ENCODE assay signal across 29 mouse cellular contexts in the genomic region with DNA sequence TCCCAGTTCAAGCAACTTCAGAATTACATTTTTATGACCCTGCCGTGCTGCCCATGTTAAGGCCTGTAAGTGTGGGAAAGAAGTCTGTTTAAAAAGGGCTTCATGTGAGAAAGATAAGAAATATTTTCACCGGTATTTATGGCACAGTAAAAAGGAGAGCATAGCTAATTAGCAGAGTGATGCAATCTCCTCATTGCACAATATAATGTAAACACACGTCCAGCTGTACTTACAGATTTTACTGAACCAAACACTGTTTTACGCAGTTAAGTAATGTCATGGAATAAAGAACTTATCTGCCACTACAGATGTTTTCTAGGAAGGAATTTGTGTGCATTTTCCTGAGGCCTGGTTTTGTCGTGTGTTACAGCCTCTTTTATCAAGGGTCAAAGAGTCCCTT. TPM values are rescaled to one million over a fixed set of nuclear protein-coding genes. Genes with fewer than 3 reads are reported as not detected.
DNase-seq lines count a peak whose midpoint lies in the region; ATAC-seq and TF ChIP-seq lines count a peak whose summit lies in the region.
"Had no signal": no experiment of that assay in that cellular context is flagged by ENCODE, and none has a peak within 500 bp of the region (broad histone marks: within the 10 kb centered on the region; RNA-seq: fewer than 3 reads in every experiment).

No protein-coding gene starts in this region.

- 0 out of 2 replicates have a peak, but pooled peaks have one; percentile 20 for ATAC-seq in liver, embryonic 13.5 days (ENCODE audit: low read depth)
- no peak; the same call in 1 of the 2 replicates for ATAC-seq in liver, embryonic 11.5 days (replicated peaks; ENCODE audit: low FRiP score)
- peak; percentile 96 for ATAC-seq in intestine, embryonic 15.5 days
- ATAC-seq: forebrain, postnatal 0 days; midbrain, embryonic 15.5 days had no signal

- H3K9me3 ChIP-seq in liver, embryonic 13.5 days (replicated peaks), result no peaks in the 10 kb centered on the region
- no peaks in the 10 kb centered on the region for H3K9me3 ChIP-seq in liver, embryonic 11.5 days (ENCODE audit: control insufficient read depth, low read length)
- H3K9me3 ChIP-seq in intestine, embryonic 15.5 days, result no peaks in the 10 kb centered on the region
- H3K9me3 ChIP-seq: embryonic facial prominence, embryonic 12.5 days; hindbrain, embryonic 15.5 days; midbrain, embryonic 15.5 days; neural tube, embryonic 12.5 days had no signal

- no peaks in the 10 kb centered on the region for H3K36me3 ChIP-seq in liver, embryonic 13.5 days
- no peaks in the 10 kb centered on the region for H3K36me3 ChIP-seq in liver, embryonic 11.5 days (ENCODE audit: control insufficient read depth, insufficient read depth, low read length)
- H3K36me3 ChIP-seq in C2C12 (ENCODE audit: control insufficient read depth, insufficient read depth), result no peaks in the 10 kb centered on the region
- H3K36me3 ChIP-seq in intestine, embryonic 15.5 days, result no peaks in the 10 kb centered on the region
- H3K36me3 ChIP-seq: embryonic facial prominence, embryonic 12.5 days; hindbrain, embryonic 15.5 days; midbrain, embryonic 15.5 days; neural tube, embryonic 12.5 days had no signal

- no peak overlapping the region for H3K9ac ChIP-seq in liver, embryonic 13.5 days
- H3K9ac ChIP-seq in liver, embryonic 11.5 days (ENCODE audit: low read depth, low read length), result no peak overlapping the region
- no peak overlapping the region for H3K9ac ChIP-seq in intestine, embryonic 15.5 days
- H3K9ac ChIP-seq: embryonic facial prominence, embryonic 12.5 days; forebrain, postnatal 0 days; hindbrain, embryonic 15.5 days; liver, embryonic 14.5 days; midbrain, embryonic 15.5 days; neural tube, embryonic 12.5 days had no signal

- H3K79me2 ChIP-seq in C2C12 (ENCODE audit: control insufficient read depth, insufficient read depth), result no peaks in the 10 kb centered on the region

- 23% methylated on average over 5 of the region's 5 CpGs for WGBS in liver, embryonic 13.5 days (ENCODE audit: insufficient replicate concordance)
- WGBS in liver, embryonic 11.5 days, result 29% methylated on average over 5 of the region's 5 CpGs
- 13% methylated on average over 5 of the region's 5 CpGs for WGBS in intestine, embryonic 15.5 days

- no peak overlapping the region for H3K4me3 ChIP-seq in liver, embryonic 13.5 days (replicated peaks)
- no peak overlapping the region for H3K4me3 ChIP-seq in liver, embryonic 11.5 days (ENCODE audit: low read depth, low read length)
- H3K4me3 ChIP-seq in C2C12 (ENCODE audit: insufficient read depth, poor library complexity, severe bottlenecking), result no peak overlapping the region
- no peak overlapping the region for H3K4me3 ChIP-seq in intestine, embryonic 15.5 days (replicated peaks)
- H3K4me3 ChIP-seq: embryonic facial prominence, embryonic 12.5 days; heart, adult 2 months; hindbrain, embryonic 15.5 days; left cerebral cortex, adult 2 months; midbrain, embryonic 15.5 days; neural tube, embryonic 12.5 days had no signal

- DNase-seq in liver, embryonic 13.5 days, result no peak
- no peak for DNase-seq in liver, embryonic 11.5 days (ENCODE audit: low spot score)
- DNase-seq in 3T3-L1 (ENCODE audit: low read depth, low spot score), result peak; percentile 19
- DNase-seq in left cerebral cortex, adult 9 months (ENCODE audit: low spot score in 2 of 2), result no peak
- no peak for DNase-seq in embryo, embryonic 10.5 days (ENCODE audit: low spot score)
- DNase-seq: cerebellum, adult 11 months; cerebellum, adult 9-11 months; forebrain, postnatal 0 days; gastrocnemius, postnatal 25 days; heart, adult 2 months; kidney, adult 11 months; left cerebral cortex, postnatal 4 days; lung, postnatal 36 days; retina, postnatal 1 day; right cerebral cortex, postnatal 25 days; spleen, adult 18-20 months; thymus, postnatal 25 days had no signal

- no peak overlapping the region for H3ac ChIP-seq in C2C12 (ENCODE audit: control insufficient read depth, insufficient read length, low read depth)

- no peak for TF ChIP-seq CTCF in C2C12 (IDR thresholded peaks at IDR 0.05; ENCODE audit: control insufficient read depth, insufficient read depth, insufficient read length)

- no peaks in the 10 kb centered on the region for H3K4me1 ChIP-seq in liver, embryonic 13.5 days (replicated peaks)
- H3K4me1 ChIP-seq in liver, embryonic 11.5 days (replicated peaks; ENCODE audit: control insufficient read depth, insufficient read depth, low read length), result no peaks in the 10 kb centered on the region
- H3K4me1 ChIP-seq in intestine, embryonic 15.5 days (replicated peaks), result no peaks in the 10 kb centered on the region
- H3K4me1 ChIP-seq: embryonic facial prominence, embryonic 12.5 days; hindbrain, embryonic 15.5 days; midbrain, embryonic 15.5 days; neural tube, embryonic 12.5 days had no signal

- no peaks in the 10 kb centered on the region for H3K27me3 ChIP-seq in liver, embryonic 13.5 days
- H3K27me3 ChIP-seq in liver, embryonic 11.5 days (replicated peaks; ENCODE audit: control insufficient read depth, insufficient read depth, low read length), result no peaks in the 10 kb centered on the region
- no peaks in the 10 kb centered on the region for H3K27me3 ChIP-seq in C2C12 (ENCODE audit: control insufficient read depth, insufficient read depth, insufficient read length)
- H3K27me3 ChIP-seq in intestine, embryonic 15.5 days (replicated peaks), result no peaks in the 10 kb centered on the region
- H3K27me3 ChIP-seq: embryonic facial prominence, embryonic 12.5 days; hindbrain, embryonic 15.5 days; midbrain, embryonic 15.5 days; neural tube, embryonic 12.5 days had no signal

- no peak overlapping the region for H3K27ac ChIP-seq in liver, embryonic 13.5 days
- no peak overlapping the region for H3K27ac ChIP-seq in liver, embryonic 11.5 days (ENCODE audit: low read depth, low read length)
- H3K27ac ChIP-seq in intestine, embryonic 15.5 days, result 0 out of 2 replicates have a peak overlapping the region, but pooled peaks have one; percentile 18
- H3K27ac ChIP-seq: embryonic facial prominence, embryonic 12.5 days; heart, adult 2 months; hindbrain, embryonic 15.5 days; left cerebral cortex, adult 2 months; liver, embryonic 14.5 days; midbrain, embryonic 15.5 days; neural tube, embryonic 12.5 days had no signal

- no peaks in the 10 kb centered on the region for H3K79me3 ChIP-seq in C2C12 (ENCODE audit: low read depth)

- H3K4me2 ChIP-seq in liver, embryonic 13.5 days, result no peak overlapping the region
- no peak overlapping the region for H3K4me2 ChIP-seq in liver, embryonic 11.5 days
- H3K4me2 ChIP-seq in intestine, embryonic 15.5 days (replicated peaks), result no peak overlapping the region
- H3K4me2 ChIP-seq: embryonic facial prominence, embryonic 12.5 days; hindbrain, embryonic 15.5 days; midbrain, embryonic 15.5 days; neural tube, embryonic 12.5 days had no signal

TF ChIP-seq in C2C12, 6 proteins besides CTCF, POLR2A, EP300 and RAD21:
- TF ChIP-seq MYOG (IDR thresholded peaks at IDR 0.05; ENCODE audit: control insufficient read depth, extremely low read depth, insufficient read length) (no peak), CEBPB (IDR thresholded peaks at IDR 0.05; ENCODE audit: low read depth) (peak; percentile 64)

RNA-seq across cellular contexts. Expression of a gene that starts 32.3 kb away (rescaled TPM):
- not detected in 2 replicates for polyA plus RNA-seq in liver, embryonic 13.5 days (2015; fragmentation: Nextera tagmentation; extraction: Ambion mirVana)
- polyA plus RNA-seq in liver, embryonic 11.5 days (2014; fragmentation: Nextera tagmentation; extraction: Ambion mirVana), result 0.34 TPM in 1 of 2 replicates, not detected in the other
- not detected for polyA plus RNA-seq in C2C12 (2012; fragmentation: generic; extraction: Trizol)
- 0.10 and 0.21 TPM in 2 replicates for polyA plus RNA-seq in intestine, embryonic 15.5 days (2015; fragmentation: Nextera tagmentation; extraction: Ambion mirVana)
- polyA plus RNA-seq: cortical plate, adult 2 months; embryonic facial prominence, embryonic 12.5 days; forebrain, embryonic 11.5 days; forebrain, postnatal 0 days; heart, adult 2 months; heart, embryonic 16.5 days; hindbrain, embryonic 15.5 days; large intestine, adult 2 months; liver, embryonic 14.5 days; midbrain, embryonic 15.5 days; neural tube, embryonic 12.5 days had no signal

RNA-seq across cellular contexts. Expression of a gene that starts 46.2 kb away (rescaled TPM):
- 1.7 and 2.1 TPM in 2 replicates for polyA plus RNA-seq in liver, embryonic 13.5 days (2015; fragmentation: Nextera tagmentation; extraction: Ambion mirVana)
- 6.1 and 7.8 TPM in 2 replicates for polyA plus RNA-seq in liver, embryonic 11.5 days (2014; fragmentation: Nextera tagmentation; extraction: Ambion mirVana)
- 0.22 TPM for polyA plus RNA-seq in C2C12 (2012; fragmentation: generic; extraction: Trizol)
- polyA plus RNA-seq in intestine, embryonic 15.5 days (2015; fragmentation: Nextera tagmentation; extraction: Ambion mirVana), result 0.58 and 0.79 TPM in 2 replicates
- polyA plus RNA-seq: hindbrain, embryonic 15.5 days had no signal
